Mouse (Mus musculus) heart, embryonic 15.5 days (tissue): ENCODE data around the gene Inpp4a. TPM values are rescaled to one million over a fixed set of nuclear protein-coding genes. Genes with fewer than 3 reads are reported as not detected.

Experiments used
- ATAC-seq: fragments of 200-750 bp; cut with Nextera tagmentation; replicated peaks from 2 replicates; pipeline ENCODE4 v1.8.0; 2017; ENCODE audit warnings: low read depth, moderate TSS enrichment; ENCODE audit not compliant: insufficient number of reproducible peaks, insufficient read depth, low FRiP score
- H3K27ac ChIP-seq: fragments of 300-500 bp; sonication (generic); 2 replicates; pipeline ENCODE4 v1.5.1; 2015; ENCODE audit warnings: mild to moderate bottlenecking, inconsistent platforms
- H3K27me3 ChIP-seq: fragments of 300-500 bp; sonication (generic); 2 replicates; pipeline ENCODE4 v1.6.1; 2015; ENCODE audit warnings: inconsistent platforms
- H3K36me3 ChIP-seq: fragments of 300-500 bp; sonication (generic); 2 replicates; pipeline ENCODE4 v1.6.1; 2015; ENCODE audit warnings: mild to moderate bottlenecking, inconsistent platforms
- H3K4me1 ChIP-seq: fragments of 300-500 bp; sonication (generic); replicated peaks from 2 replicates; pipeline ENCODE4 v1.6.1; 2015; ENCODE audit warnings: inconsistent platforms
- H3K4me2 ChIP-seq: fragments of 300-500 bp; sonication (generic); 2 replicates; pipeline ENCODE4 v1.6.1; 2015; ENCODE audit warnings: inconsistent platforms, mild to moderate bottlenecking, moderate library complexity
- H3K4me3 ChIP-seq: fragments of 300-500 bp; sonication (generic); 2 replicates; pipeline ENCODE4 v1.5.1; 2015; ENCODE audit warnings: mild to moderate bottlenecking, inconsistent platforms
- H3K9ac ChIP-seq: fragments of 300-500 bp; sonication (generic); 2 replicates; pipeline ENCODE4 v1.6.1; 2015; ENCODE audit warnings: mild to moderate bottlenecking, inconsistent platforms
- H3K9me3 ChIP-seq: fragments of 300-500 bp; sonication (generic); replicated peaks from 2 replicates; pipeline ENCODE4 v1.6.1; 2016; ENCODE audit warnings: inconsistent platforms
- whole genome bisulfite sequencing: fragments of 180-500 bp; shearing (Covaris S2); methylation state at CpG from one replicate; pipeline ENCODE4 v1.1.7; 2015; ENCODE audit warnings: mixed read lengths; 5-methylcytosine and 5-hydroxymethylcytosine counted together
- polyA plus RNA-seq: library from polyadenylated mRNA; unstranded; fragments of >200 nt; fragmentation: Nextera tagmentation; extraction: Ambion mirVana; gene quantifications from 2 replicates; pipeline ENCODE4 v1.2.1, GENCODE M21; 2015

Gene Inpp4a
- polyA plus RNA-seq, 1 experiment from 2014 or later, result 13.9 TPM

DNA sequence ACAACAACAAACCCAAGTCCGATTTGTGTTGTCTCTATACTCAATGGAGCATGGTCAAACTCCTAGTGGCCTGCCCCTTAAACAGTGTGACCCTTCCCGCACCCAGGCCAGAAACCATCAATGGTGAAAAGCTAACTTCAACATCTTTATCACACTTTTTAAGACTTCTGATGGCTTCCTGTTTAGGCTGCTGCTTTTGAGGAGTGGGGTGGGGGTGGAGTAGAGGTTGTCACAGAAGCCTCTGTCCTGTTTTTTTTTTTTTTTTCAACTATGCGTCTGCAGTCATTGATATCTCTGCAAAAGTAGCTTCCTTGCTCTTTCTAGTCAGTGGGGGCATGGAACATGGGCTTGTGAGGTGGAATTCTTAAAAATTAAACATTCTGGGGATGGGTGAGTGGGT is 3.1 kb downstream of the Inpp4a start:
- H3K4me2 ChIP-seq, result no peak overlapping the region
- no peaks in the 10 kb centered on the region for H3K36me3 ChIP-seq
- WGBS, result 71% methylated on average over 3 of the region's 3 CpGs
- H3K4me3 ChIP-seq, result no peak overlapping the region
- H3K27me3 ChIP-seq, result no peaks in the 10 kb centered on the region
- peaks cover 10% of the 10 kb centered on the region for H3K4me1 ChIP-seq
- no peak overlapping the region for H3K9ac ChIP-seq
- no peak overlapping the region for H3K27ac ChIP-seq
- H3K9me3 ChIP-seq, result no peaks in the 10 kb centered on the region
- ATAC-seq, result no peak

DNA sequence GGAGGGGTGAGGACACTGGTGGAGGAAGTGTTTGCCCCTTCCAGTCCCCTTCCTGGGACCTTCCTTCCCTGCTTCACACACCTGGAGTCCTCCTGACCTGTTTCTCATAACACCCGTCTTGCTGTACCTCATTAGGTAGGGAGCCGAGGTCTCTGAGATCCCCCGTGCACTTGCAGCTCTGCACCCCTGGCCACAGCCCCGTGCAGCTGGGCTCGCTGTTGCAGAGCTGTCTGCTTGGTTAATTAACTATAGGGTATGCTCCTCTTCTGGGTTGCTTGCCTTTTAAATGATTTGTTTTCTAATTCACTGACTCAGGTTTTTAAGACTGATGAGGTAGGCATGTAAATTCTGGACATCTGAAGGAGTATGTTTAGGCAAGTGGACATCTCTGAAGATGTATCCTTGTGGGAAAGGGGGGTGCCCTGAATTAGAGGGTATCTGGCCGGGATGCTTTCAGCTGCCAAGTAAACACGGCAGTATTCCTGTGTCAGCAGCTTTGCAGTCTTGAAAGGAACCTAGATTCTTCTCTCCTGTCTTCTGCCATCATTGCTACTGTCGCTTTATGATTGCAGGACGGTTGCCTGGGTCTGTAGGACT is 6.1 kb downstream of the Inpp4a start:
- ATAC-seq, result no peak
- H3K4me3 ChIP-seq, result no peak overlapping the region
- 73% methylated on average over 9 of the region's 9 CpGs for WGBS
- H3K27ac ChIP-seq, result no peak overlapping the region
- no peaks in the 10 kb centered on the region for H3K27me3 ChIP-seq
- H3K4me1 ChIP-seq, result peaks cover 4% of the 10 kb centered on the region
- H3K9me3 ChIP-seq, result no peaks in the 10 kb centered on the region
- no peak overlapping the region for H3K9ac ChIP-seq
- no peak overlapping the region for H3K4me2 ChIP-seq
- H3K36me3 ChIP-seq, result no peaks in the 10 kb centered on the region

DNA sequence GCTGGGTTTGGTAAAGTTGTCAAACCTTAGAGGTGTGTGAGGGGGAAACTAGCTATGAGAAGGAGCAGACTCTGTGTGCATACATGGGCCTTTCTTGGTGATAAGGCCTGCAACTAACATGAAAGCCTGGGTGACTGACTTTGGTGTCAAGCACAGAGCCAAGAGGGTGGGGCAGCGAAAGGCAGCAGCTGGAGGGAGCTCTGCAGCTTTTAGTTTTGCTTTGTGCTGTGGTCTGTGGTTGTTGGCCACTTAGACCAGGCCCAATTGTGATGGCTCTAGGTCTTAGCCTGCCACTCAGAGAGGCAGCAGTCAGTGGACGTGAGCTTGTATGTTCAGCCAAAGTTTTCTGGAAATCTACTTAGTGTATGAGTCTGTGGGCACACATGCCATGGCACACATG is 7.9 kb downstream of the Inpp4a start:
- Histone ChIP-seq H3K27me3 (no peaks in the 10 kb centered on the region), H3K9ac (no peak overlapping the region), H3K36me3 (no peaks in the 10 kb centered on the region), H3K9me3 (no peaks in the 10 kb centered on the region), H3K4me2 (no peak overlapping the region), H3K4me3 (no peak overlapping the region), H3K27ac (no peak overlapping the region), H3K4me1 (peaks cover 7% of the 10 kb centered on the region)
- WGBS, result 87% methylated on average over 2 of the region's 2 CpGs
- ATAC-seq, result no peak

DNA sequence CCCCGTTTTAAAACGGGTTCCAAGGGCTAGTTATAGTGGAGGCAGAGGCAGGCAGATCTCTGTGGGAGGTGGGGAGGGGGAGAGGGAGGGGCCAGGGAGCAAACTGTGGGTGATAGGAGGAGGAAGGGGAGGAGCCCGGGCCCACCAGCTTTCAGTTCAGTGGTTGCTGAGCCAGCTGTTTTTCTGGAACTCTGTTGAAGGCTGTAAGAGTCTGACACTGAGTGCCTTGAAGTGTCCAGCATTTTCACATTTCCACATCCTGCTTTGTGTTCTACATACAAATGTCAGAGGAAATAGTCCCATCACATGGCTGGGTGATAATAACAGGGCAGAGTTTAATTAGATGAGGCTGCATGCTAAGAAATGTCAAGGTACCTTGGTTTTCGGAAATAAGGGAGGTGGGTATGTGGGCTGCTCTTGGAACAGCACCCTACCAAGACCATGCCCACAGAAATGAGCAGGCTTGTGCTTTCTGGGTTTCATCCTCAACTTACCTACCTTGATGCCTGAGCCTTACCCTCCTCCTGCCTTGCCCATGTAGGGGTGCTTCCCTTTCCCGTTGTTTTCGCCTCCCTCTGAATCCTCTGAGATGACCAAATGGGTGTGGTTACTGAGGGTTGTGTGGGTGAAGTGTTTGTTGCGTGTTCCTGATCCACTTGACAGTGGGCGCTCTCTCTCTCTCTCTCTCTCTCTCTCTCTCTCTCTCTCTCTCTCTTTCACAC is 8.5 kb downstream of the Inpp4a start:
- Histone ChIP-seq H3K4me1 (peaks cover 12% of the 10 kb centered on the region), H3K4me3 (no peak overlapping the region), H3K9ac (no peak overlapping the region), H3K27ac (no peak overlapping the region), H3K4me2 (no peak overlapping the region), H3K9me3 (no peaks in the 10 kb centered on the region), H3K36me3 (no peaks in the 10 kb centered on the region), H3K27me3 (no peaks in the 10 kb centered on the region)
- WGBS, result 75% methylated on average over 8 of the region's 8 CpGs
- ATAC-seq, result no peak

DNA sequence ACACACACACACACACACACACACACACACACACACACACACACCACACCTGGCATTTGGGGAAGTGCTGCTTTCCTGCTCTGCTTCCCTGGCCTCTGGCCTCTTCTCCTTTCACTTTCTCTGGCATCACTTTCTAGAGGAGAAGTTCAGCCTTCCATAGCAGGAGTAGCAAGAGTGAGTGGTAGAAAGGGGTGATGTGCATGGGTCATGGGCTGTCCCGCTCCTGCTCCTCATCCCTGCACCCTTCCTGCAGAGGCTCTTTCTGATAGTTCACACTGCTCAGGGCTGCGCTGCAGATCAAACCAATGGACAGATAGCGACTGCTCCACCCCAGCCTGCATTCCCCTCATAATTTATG is 9.1 kb downstream of the Inpp4a start:
- Histone ChIP-seq H3K9me3 (no peaks in the 10 kb centered on the region), H3K9ac (no peak overlapping the region), H3K4me1 (peaks cover 12% of the 10 kb centered on the region), H3K27ac (no peak overlapping the region), H3K4me2 (no peak overlapping the region), H3K27me3 (no peaks in the 10 kb centered on the region), H3K4me3 (no peak overlapping the region), H3K36me3 (no peaks in the 10 kb centered on the region)
- no peak for ATAC-seq
- WGBS, result 69% methylated on average over 3 of the region's 3 CpGs

DNA sequence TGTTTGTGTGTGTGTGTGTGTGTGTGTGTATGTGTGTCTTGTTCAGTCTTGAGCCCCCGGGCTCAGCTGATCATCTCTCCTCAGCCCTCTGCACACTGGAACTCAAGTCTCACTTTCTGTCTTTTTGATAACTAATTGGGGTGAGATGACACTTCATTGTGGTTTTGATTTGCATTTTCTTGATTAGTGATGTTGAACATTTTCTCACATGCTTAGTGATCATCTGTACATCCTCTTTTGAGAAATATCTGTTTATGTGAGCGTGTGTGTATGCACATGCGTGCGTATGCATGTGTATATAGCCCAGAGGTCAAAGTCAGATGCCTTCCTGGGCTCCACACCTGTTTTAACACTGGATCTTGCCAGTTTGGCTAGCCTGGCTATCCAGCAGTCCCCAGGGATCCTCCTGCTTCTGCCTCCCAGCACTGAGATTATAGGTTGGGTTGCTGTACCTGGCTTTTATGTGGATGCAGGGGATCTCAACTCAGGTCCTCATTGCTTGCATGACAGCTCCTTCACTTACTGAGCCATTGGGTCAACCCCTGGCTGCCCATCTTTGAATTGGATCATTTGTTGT is 10.4 kb downstream of the Inpp4a start:
- Histone ChIP-seq H3K36me3 (no peaks in the 10 kb centered on the region), H3K27me3 (no peaks in the 10 kb centered on the region), H3K9ac (no peak overlapping the region), H3K9me3 (no peaks in the 10 kb centered on the region), H3K4me2 (no peak overlapping the region), H3K4me3 (no peak overlapping the region), H3K27ac (no peak overlapping the region), H3K4me1 (peaks cover 23% of the 10 kb centered on the region)
- no peak for ATAC-seq
- WGBS, result 94% methylated on average over 4 of the region's 4 CpGs

DNA sequence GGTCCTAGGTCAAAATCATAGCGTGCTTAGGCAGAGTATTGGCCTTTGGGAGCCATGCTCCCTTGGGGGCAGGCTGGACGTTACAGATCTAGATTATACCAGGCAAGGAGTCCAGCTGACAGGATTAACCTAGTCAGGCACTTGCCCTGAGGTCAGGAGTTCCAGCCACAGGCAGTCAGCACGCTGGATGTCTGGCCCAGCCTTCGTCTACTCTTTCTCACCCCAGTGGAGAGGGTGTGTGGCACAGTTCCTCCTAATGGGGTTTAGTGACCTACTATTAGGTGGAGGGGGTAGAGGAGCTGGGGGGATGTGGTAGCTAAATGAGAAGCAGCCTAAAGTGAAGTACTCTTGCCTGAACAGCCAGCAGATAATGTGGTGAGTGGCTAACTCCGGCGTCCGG is 14.7 kb downstream of the Inpp4a start:
- no peak overlapping the region for H3K9ac ChIP-seq

DNA sequence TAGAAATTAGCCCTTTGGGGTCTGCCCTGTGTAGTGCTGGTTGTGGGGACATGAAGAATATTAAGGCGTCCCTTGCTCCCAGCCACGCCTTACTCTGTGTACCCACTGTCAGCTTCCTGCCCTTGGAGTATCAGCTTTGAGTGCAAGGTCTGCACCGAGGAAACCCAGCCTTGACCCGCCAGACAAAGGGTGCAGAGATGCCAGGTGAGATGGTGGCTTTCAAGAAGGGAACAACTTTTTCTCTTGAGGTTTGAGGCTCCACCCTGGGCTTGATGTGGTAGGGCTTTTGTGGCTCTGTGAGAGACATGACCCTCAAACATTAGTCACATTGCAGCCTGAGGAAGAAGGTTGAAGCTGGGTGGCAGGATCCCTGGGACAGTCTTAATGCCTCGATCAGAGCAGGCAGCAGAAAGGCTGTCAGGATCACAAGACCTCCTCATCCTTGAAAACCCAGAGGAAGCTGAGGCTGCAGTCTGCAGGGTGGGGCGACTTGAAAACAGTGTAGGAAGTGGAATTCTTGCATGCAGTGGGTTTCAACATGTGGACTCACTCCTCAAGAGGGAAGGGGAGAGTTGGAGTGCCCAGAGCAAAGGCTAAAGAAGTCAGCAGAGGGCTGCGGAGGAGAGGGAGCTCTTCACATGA is 18.1 kb downstream of the Inpp4a start:
- Histone ChIP-seq H3K9ac (no peak overlapping the region), H3K9me3 (no peaks in the 10 kb centered on the region), H3K27me3 (no peaks in the 10 kb centered on the region), H3K27ac (no peak overlapping the region), H3K4me2 (no peak overlapping the region), H3K4me1 (peaks cover 27% of the 10 kb centered on the region), H3K4me3 (no peak overlapping the region), H3K36me3 (no peaks in the 10 kb centered on the region)
- ATAC-seq, result no peak
- 68% methylated on average over 7 of the region's 7 CpGs for WGBS

More for the DNA sequence above, 14.7 kb downstream of the Inpp4a start:
- Histone ChIP-seq H3K27ac (no peak overlapping the region), H3K36me3 (no peaks in the 10 kb centered on the region), H3K9me3 (no peaks in the 10 kb centered on the region), H3K4me3 (no peak overlapping the region), H3K4me1 (peaks cover 36% of the 10 kb centered on the region), H3K4me2 (no peak overlapping the region), H3K27me3 (no peaks in the 10 kb centered on the region)
- WGBS, result 39% methylated on average over 7 of the region's 7 CpGs
- ATAC-seq, result no peak

DNA sequence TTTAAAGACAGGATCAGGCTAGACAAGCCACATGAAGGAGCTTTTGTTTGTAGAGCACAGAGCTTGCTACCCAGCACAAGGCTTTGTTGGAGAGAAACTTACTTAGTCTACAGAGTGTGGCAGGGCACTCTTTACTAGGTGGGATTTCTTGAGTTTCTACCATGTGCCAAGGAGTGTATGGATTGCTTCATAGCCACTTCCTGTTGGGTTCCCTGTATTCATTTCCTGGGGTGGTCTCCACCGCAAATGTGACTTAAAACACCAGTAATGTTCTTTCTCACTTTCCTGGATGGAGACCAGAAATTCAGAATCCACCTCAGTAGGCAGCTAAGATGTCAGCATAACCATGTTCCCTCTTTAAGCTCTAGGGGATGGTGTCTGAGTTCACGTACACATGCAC is 18.9 kb downstream of the Inpp4a start:
- no peak overlapping the region for H3K4me3 ChIP-seq
- no peak overlapping the region for H3K9ac ChIP-seq
- no peak for ATAC-seq
- no peaks in the 10 kb centered on the region for H3K9me3 ChIP-seq
- peaks cover 24% of the 10 kb centered on the region for H3K4me1 ChIP-seq
- H3K36me3 ChIP-seq, result no peaks in the 10 kb centered on the region
- no peaks in the 10 kb centered on the region for H3K27me3 ChIP-seq
- H3K4me2 ChIP-seq, result no peak overlapping the region
- 71% methylated on average over 2 of the region's 2 CpGs for WGBS
- no peak overlapping the region for H3K27ac ChIP-seq

DNA sequence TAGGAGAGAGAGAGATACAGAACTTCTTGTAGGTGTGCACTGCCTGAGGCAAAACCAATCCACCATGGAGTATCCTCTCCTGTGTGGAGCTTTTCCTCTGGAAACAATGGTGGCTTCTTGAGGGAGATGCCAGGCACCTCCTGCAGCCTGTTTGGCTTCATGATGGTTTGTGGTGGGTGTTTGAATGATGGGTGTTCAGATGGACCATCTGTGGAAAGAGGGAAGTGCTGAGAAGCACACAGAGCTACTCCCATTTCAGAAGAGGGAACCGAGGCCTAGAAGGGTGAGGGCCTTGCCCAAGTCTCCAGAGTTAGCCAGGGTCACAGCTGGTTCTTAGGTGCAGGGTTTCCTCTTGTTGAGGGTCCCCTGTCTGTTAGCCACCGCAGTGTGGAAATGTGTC is 23.0 kb downstream of the Inpp4a start:
- WGBS, result 86% methylated on average over 2 of the region's 2 CpGs
- H3K4me3 ChIP-seq, result no peak overlapping the region
- H3K36me3 ChIP-seq, result no peaks in the 10 kb centered on the region
- no peak overlapping the region for H3K27ac ChIP-seq
- ATAC-seq, result no peak
- H3K4me2 ChIP-seq, result no peak overlapping the region
- H3K4me1 ChIP-seq, result peaks cover 5% of the 10 kb centered on the region; the same call in 1 of the 2 replicates
- H3K27me3 ChIP-seq, result no peaks in the 10 kb centered on the region
- H3K9me3 ChIP-seq, result no peaks in the 10 kb centered on the region
- no peak overlapping the region for H3K9ac ChIP-seq

DNA sequence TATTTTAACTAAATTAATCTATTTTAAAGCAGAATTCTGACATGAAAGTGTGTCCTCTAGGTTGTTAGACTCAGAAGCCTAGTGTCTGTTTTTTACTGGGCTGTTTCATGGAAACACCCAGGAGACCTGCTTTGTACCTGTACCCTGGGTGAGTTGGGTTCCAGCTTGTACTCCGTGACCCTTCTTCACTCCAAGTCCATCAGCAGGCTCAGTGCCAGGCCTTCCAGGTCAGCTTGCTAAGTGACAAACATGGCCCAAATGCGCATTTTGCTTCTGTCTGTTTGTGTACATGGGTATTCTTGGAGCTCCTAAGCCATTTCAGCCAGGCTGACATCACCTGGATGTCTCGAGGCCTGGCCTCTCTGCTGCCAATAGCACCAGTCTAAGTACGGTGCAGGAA is 23.5 kb downstream of the Inpp4a start:
- 84% methylated on average over 4 of the region's 4 CpGs for WGBS
- Histone ChIP-seq H3K4me3 (no peak overlapping the region), H3K27ac (no peak overlapping the region), H3K36me3 (no peaks in the 10 kb centered on the region), H3K4me1 (peaks cover under 1% of the 10 kb centered on the region; the same call in 1 of the 2 replicates), H3K27me3 (no peaks in the 10 kb centered on the region), H3K9ac (no peak overlapping the region), H3K9me3 (no peaks in the 10 kb centered on the region), H3K4me2 (no peak overlapping the region)
- no peak for ATAC-seq
